17 mouse cellular contexts compared by ENCODE assay signal in the genomic region with DNA sequence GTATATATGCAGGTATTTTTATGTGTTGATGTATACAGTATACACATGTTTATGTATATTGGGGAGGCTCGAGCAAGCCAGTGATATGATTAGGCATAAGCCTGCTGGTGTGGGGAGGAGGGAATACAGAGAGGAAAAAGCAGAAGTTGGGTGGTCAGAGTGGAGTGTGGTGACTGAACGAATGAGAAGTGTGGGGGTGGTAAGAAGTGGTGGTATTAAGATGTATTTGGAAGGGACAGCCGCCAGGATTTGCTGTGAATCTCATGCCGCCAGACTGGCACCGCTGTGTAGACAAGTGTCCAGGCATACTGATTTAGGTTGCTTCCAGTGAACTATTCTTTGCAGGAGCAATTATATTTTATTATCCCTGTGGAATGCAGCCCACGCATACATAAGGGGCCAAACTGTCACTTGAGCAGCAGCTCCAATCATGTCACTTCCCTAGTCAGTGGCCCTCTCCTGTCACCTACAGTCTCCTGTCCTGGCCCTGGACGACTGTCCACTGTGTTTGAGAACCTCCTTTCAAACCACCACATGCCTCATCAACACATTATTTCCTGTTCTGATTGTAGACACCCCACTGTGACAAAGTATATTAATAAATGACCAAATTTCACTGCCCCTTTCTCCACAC.
A peak's percentile ranks its signal among the peaks of the same experiment; 100 is the strongest.
DNase-seq lines count a peak whose midpoint lies in the region; ATAC-seq lines count a peak whose summit lies in the region.
"Had no signal": no experiment of that assay in that cellular context is flagged by ENCODE, and none has a peak within 500 bp of the region (broad histone marks: within the 10 kb centered on the region; RNA-seq: fewer than 3 reads in every experiment).

No protein-coding gene starts in this region.

- H3K27ac ChIP-seq in embryonic facial prominence, embryonic 14.5 days (replicated peaks; ENCODE audit: low read depth, low read length), result no peak overlapping the region
- H3K27ac ChIP-seq in embryonic facial prominence, embryonic 10.5 days (replicated peaks), result no peak overlapping the region; the same call in 1 of the 2 replicates
- no peak overlapping the region for H3K27ac ChIP-seq in lung, embryonic 16.5 days (ENCODE audit: low read length)
- H3K27ac ChIP-seq: embryonic facial prominence, embryonic 13.5 days; forebrain, embryonic 15.5 days; limb, embryonic 15.5 days; stomach, postnatal 0 days had no signal

- no peak overlapping the region for H3K4me3 ChIP-seq in embryonic facial prominence, embryonic 14.5 days (ENCODE audit: low read depth, low read length)
- H3K4me3 ChIP-seq in embryonic facial prominence, embryonic 10.5 days, result no peak overlapping the region
- no peak overlapping the region for H3K4me3 ChIP-seq in lung, embryonic 16.5 days (ENCODE audit: low read length)
- H3K4me3 ChIP-seq: embryonic facial prominence, embryonic 13.5 days; forebrain, embryonic 15.5 days; limb, embryonic 15.5 days had no signal

- H3K9me3 ChIP-seq in embryonic facial prominence, embryonic 14.5 days (ENCODE audit: control insufficient read depth, low read length), result no peaks in the 10 kb centered on the region
- no peaks in the 10 kb centered on the region for H3K9me3 ChIP-seq in embryonic facial prominence, embryonic 10.5 days
- H3K9me3 ChIP-seq in lung, embryonic 16.5 days (ENCODE audit: control insufficient read depth, low read length), result no peaks in the 10 kb centered on the region
- H3K9me3 ChIP-seq: embryonic facial prominence, embryonic 13.5 days; forebrain, embryonic 15.5 days; limb, embryonic 15.5 days had no signal

- no peaks in the 10 kb centered on the region for H3K36me3 ChIP-seq in embryonic facial prominence, embryonic 14.5 days (ENCODE audit: control insufficient read depth, insufficient read depth, low read length)
- no peaks in the 10 kb centered on the region for H3K36me3 ChIP-seq in embryonic facial prominence, embryonic 10.5 days (replicated peaks)
- H3K36me3 ChIP-seq in lung, embryonic 16.5 days (ENCODE audit: control insufficient read depth, insufficient read depth, low read length), result no peaks in the 10 kb centered on the region
- H3K36me3 ChIP-seq: embryonic facial prominence, embryonic 13.5 days; forebrain, embryonic 15.5 days; limb, embryonic 15.5 days had no signal

- WGBS in embryonic facial prominence, embryonic 14.5 days, result 59% methylated on average over 7 of the region's 7 CpGs
- 77% methylated on average over 7 of the region's 7 CpGs for WGBS in embryonic facial prominence, embryonic 10.5 days
- whole genome bisulfite sequencing in lung, embryonic 16.5 days, result 42% methylated on average over 7 of the region's 7 CpGs

- H3K9ac ChIP-seq in embryonic facial prominence, embryonic 14.5 days (ENCODE audit: low read depth, low read length), result no peak overlapping the region
- no peak overlapping the region for H3K9ac ChIP-seq in lung, embryonic 16.5 days (ENCODE audit: low read length)
- H3K9ac ChIP-seq: embryonic facial prominence, embryonic 13.5 days; forebrain, embryonic 15.5 days; limb, embryonic 15.5 days had no signal

- no peaks in the 10 kb centered on the region for H3K4me1 ChIP-seq in embryonic facial prominence, embryonic 14.5 days (ENCODE audit: control insufficient read depth, insufficient read depth, low read length)
- H3K4me1 ChIP-seq in embryonic facial prominence, embryonic 10.5 days, result peaks cover 21% of the 10 kb centered on the region
- peaks cover 6% of the 10 kb centered on the region for H3K4me1 ChIP-seq in lung, embryonic 16.5 days (replicated peaks; ENCODE audit: control insufficient read depth, insufficient read depth, low read length)

- DNase-seq in embryonic facial prominence, embryonic 14.5 days (ENCODE audit: low spot score), result peak; percentile 41
- DNase-seq in embryonic facial prominence, embryonic 10.5 days (ENCODE audit: low spot score), result no peak
- no peak for DNase-seq in lung, postnatal 14 days
- DNase-seq in thymus, adult 18-20 months, result no peak
- no peak for DNase-seq in thymus, postnatal 14 days
- DNase-seq: adrenal gland, adult 8-10 months; cerebellum, postnatal 36 days; lung, adult 2 months; retina, postnatal 1 day had no signal

- H3K4me2 ChIP-seq in embryonic facial prominence, embryonic 14.5 days (ENCODE audit: low read depth, low read length), result no peak overlapping the region
- H3K4me2 ChIP-seq in lung, embryonic 16.5 days (ENCODE audit: low read depth, low read length), result no peak overlapping the region
- H3K4me2 ChIP-seq: embryonic facial prominence, embryonic 13.5 days; forebrain, embryonic 15.5 days; heart, embryonic 11.5 days; limb, embryonic 15.5 days had no signal

- no peaks in the 10 kb centered on the region for H3K27me3 ChIP-seq in embryonic facial prominence, embryonic 14.5 days (replicated peaks; ENCODE audit: control insufficient read depth, insufficient read depth, low read length)
- H3K27me3 ChIP-seq in embryonic facial prominence, embryonic 10.5 days (replicated peaks; ENCODE audit: low read depth, poor library complexity, severe bottlenecking), result no peaks in the 10 kb centered on the region
- H3K27me3 ChIP-seq in lung, embryonic 16.5 days (ENCODE audit: control insufficient read depth, insufficient read depth, low read depth, low read length), result no peaks in the 10 kb centered on the region
- H3K27me3 ChIP-seq: embryonic facial prominence, embryonic 13.5 days; forebrain, embryonic 15.5 days; limb, embryonic 15.5 days had no signal

- ATAC-seq in embryonic facial prominence, embryonic 14.5 days (ENCODE audit: low read depth), result peak; percentile 22; the same call in 1 of the 2 replicates
- ATAC-seq in lung, embryonic 16.5 days (ENCODE audit: low read depth), result peak; percentile 31; the same call in 1 of the 2 replicates
- ATAC-seq in hematopoietic stem cell, adult 5-6 weeks (replicated peaks in 1 of 2; ENCODE audit: insufficient read depth in 1 of 2, low FRiP score in 2 of 2, low TSS enrichment in 1 of 2, low read depth in 1 of 2, poor library complexity in 2 of 2, severe bottlenecking in 2 of 2), result peak; percentile 96 to 98
- peak; percentile 83 for ATAC-seq in megakaryocyte, adult 5-6 weeks (ENCODE audit: poor library complexity, severe bottlenecking)
- ATAC-seq: forebrain, embryonic 15.5 days had no signal

Comparison
In these comparisons a context has a peak if more than half of its experiments do, and no peak if none do; other contexts are left out.
1. ATAC-seq: peak in every context shown above with its lines; median percentile 97 in hematopoietic stem cell, adult 5-6 weeks; 83 in megakaryocyte, adult 5-6 weeks; 31 in lung, embryonic 16.5 days; 22 in embryonic facial prominence, embryonic 14.5 days.